Comparison of ENCODE assay signal across 8 mouse cellular contexts in the genomic region with DNA sequence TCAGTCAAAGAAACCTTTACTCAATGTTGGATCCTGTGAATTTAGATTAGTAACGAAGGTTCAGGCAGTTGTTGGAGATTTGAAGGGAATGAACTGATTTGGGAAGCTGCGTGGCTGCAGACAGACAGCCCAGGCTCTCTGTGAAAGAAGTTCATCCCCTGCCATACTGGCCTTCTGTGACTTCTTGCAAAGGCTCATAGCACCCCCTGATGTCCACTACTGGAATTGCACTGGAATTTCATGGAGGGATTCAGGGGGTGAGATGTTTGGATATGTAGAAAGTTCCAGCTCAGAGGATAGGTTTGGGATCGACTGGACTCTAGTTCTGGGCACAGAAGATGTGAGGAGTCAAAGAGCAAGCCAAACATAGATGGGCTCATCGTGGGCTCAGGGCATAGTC. TPM values are rescaled to one million over a fixed set of nuclear protein-coding genes. Genes with fewer than 3 reads are reported as not detected.
DNase-seq lines count a peak whose midpoint lies in the region; ATAC-seq lines count a peak whose summit lies in the region.

No protein-coding gene starts in this region.

- intact Hi-C loops in left cerebral cortex, postnatal 4 days (cut with DNase I), result loop anchor here (10.0 kb wide), 1 partner anchor 529 kb away; no protein-coding TSS in a partner anchor

- peak; percentile 49 for DNase-seq in urinary bladder, postnatal 25 days (ENCODE audit: low spot score)
- no peak for DNase-seq in urinary bladder, adult 2 months (ENCODE audit: low spot score)
- DNase-seq in adrenal gland, postnatal 10 days, result peak; percentile 76
- DNase-seq in embryo, embryonic 11 days, result peak; percentile 79
- DNase-seq in induced T-regulatory cell, adult 2 months (ENCODE audit: low read depth), result peak; percentile 65
- DNase-seq in left cerebral cortex, postnatal 4 days, result peak; percentile 81
- DNase-seq in retina, adult 2 months (ENCODE audit: low read depth, low spot score), result peak; percentile 61

- ATAC-seq in activated CD4-positive, CD25-positive, alpha-beta regulatory T cell, adult 4 months, result no peak

RNA-seq across cellular contexts. Expression of a gene that starts 27.7 kb away (rescaled TPM):
- 0.16 and 0.19 TPM in 2 replicates for polyA plus RNA-seq in urinary bladder, adult 2 months (2012; rRNA removed)
- total RNA-seq in adrenal gland, postnatal 10 days (2021), result 10 to 100 TPM; 24.8 to 25.9 TPM
- total RNA-seq in left cerebral cortex, postnatal 4 days (2021), result 100 to 1,000 TPM; 183 to 239 TPM
- polyA plus RNA-seq in activated CD4-positive, CD25-positive, alpha-beta regulatory T cell, adult 4 months (2017; shearing (Covaris generic)), result not detected

RNA-seq across cellular contexts. Expression of a gene that starts 33.6 kb away (rescaled TPM):
- 75.9 and 84.6 TPM in 2 replicates for polyA plus RNA-seq in urinary bladder, adult 2 months (2012; rRNA removed)
- 100 to 1,000 TPM in 1 of 2 experiments, 10 to 100 TPM in 1; 77.5 to 114 TPM for total RNA-seq in adrenal gland, postnatal 10 days (2021)
- 100 to 1,000 TPM; 149 to 162 TPM for total RNA-seq in left cerebral cortex, postnatal 4 days (2021)
- 10 to 100 TPM; 50.9 to 69.5 TPM for polyA plus RNA-seq in activated CD4-positive, CD25-positive, alpha-beta regulatory T cell, adult 4 months (2017; shearing (Covaris generic))

Comparison
In these comparisons a context has a peak if more than half of its experiments do, and no peak if none do; other contexts are left out.
1. RNA of a gene that starts 27.7 kb away (total RNA-seq): 183 to 239 TPM in left cerebral cortex, postnatal 4 days; 24.8 to 25.9 TPM in adrenal gland, postnatal 10 days; every median in the first group is over 4 times any median in the second.